Mouse (Mus musculus): ENCODE measurements around the gene Gm11939.
A peak's percentile ranks its signal among the peaks of the same experiment; 100 is the strongest.
"Not testable (repeated sequence)": the region's sequence is repeated elsewhere in the genome, so short reads cannot be mapped to it uniquely, and the experiment has no call there.

Gene Gm11939

GRCm38 (mm10) chr11:99559366-99559765 lies at the start of gene Gm11939:
Gene Gm11939, minus strand, starts transcription at chr11:99559466.
- no peak for DNase-seq (ENCODE audit: low spot score)

- not testable (repeated sequence) for DNase-seq (ENCODE audit: low spot score)
Observed at GRCm38 (mm10) chr11:99603208-99603607, 43.9 kb upstream of the Gm11939 start, which contains the start of gene Gm11938. Gene Gm11938, minus strand, starts transcription at chr11:99603308.

- DNase-seq (ENCODE audit: low spot score) = not testable (repeated sequence)
Observed at GRCm38 (mm10) chr11:99597742-99598141, 38.5 kb upstream of the Gm11939 start, which contains the start of gene Krtap9-3. Gene Krtap9-3, minus strand, starts transcription at chr11:99598105.

GRCm38 (mm10) chr11:99590981-99591380 lies 31.7 kb upstream of the Gm11939 start, which contains the start of gene Krtap1-3:
Gene Krtap1-3, minus strand, starts transcription at chr11:99591339.
- DNase-seq (ENCODE audit: low spot score) = no peak

GRCm38 (mm10) chr11:99585096-99585495 lies 25.8 kb upstream of the Gm11939 start:
- no peak for DNase-seq (ENCODE audit: low spot score)

- DNase-seq (ENCODE audit: low spot score) = no peak
Observed at GRCm38 (mm10) chr11:99583245-99583704, 24.0 kb upstream of the Gm11939 start, which contains the start of gene Krtap1-4. Gene Krtap1-4, minus strand, starts transcription at chr11:99583654.

GRCm38 (mm10) chr11:99581564-99581963 lies 22.3 kb upstream of the Gm11939 start:
- DNase-seq (ENCODE audit: low spot score) = no peak

GRCm38 (mm10) chr11:99581051-99581450 lies 21.8 kb upstream of the Gm11939 start:
- no peak for DNase-seq (ENCODE audit: low spot score)

GRCm38 (mm10) chr11:99580636-99581035 lies 21.4 kb upstream of the Gm11939 start, which contains the start of gene Krtap1-5:
Gene Krtap1-5, minus strand, starts transcription at chr11:99581016.
- no peak for DNase-seq (ENCODE audit: low spot score)

GRCm38 (mm10) chr11:99574106-99574505 lies 14.8 kb upstream of the Gm11939 start:
- DNase-seq (ENCODE audit: low spot score) = peak; percentile 7

GRCm38 (mm10) chr11:99573164-99573563 lies 13.9 kb upstream of the Gm11939 start:
- no peak for DNase-seq (ENCODE audit: low spot score)

- no peak for DNase-seq (ENCODE audit: low spot score)
Observed at GRCm38 (mm10) chr11:99566530-99566929, 7.3 kb upstream of the Gm11939 start, which contains the start of gene Krtap3-1. Gene Krtap3-1, minus strand, starts transcription at chr11:99566630.

GRCm38 (mm10) chr11:99562580-99562979 lies 3.3 kb upstream of the Gm11939 start:
- no peak for DNase-seq (ENCODE audit: low spot score)

- DNase-seq (ENCODE audit: low spot score) = no peak
Observed at GRCm38 (mm10) chr11:99557976-99558745, 1.1 kb downstream of the Gm11939 start.

- DNase-seq (ENCODE audit: low spot score) = no peak
Observed at GRCm38 (mm10) chr11:99556753-99557152, 2.5 kb downstream of the Gm11939 start, which contains the start of gene Krtap3-2. Gene Krtap3-2, minus strand, starts transcription at chr11:99556853.

- DNase-seq (ENCODE audit: low spot score) = no peak
Observed at GRCm38 (mm10) chr11:99556195-99556594, 3.1 kb downstream of the Gm11939 start.

- no peak for DNase-seq (ENCODE audit: low spot score)
Observed at GRCm38 (mm10) chr11:99550765-99551164, 8.5 kb downstream of the Gm11939 start, which contains the start of gene Krtap3-3. Gene Krtap3-3, minus strand, starts transcription at chr11:99550865.

- DNase-seq (ENCODE audit: low spot score) = no peak
Observed at GRCm38 (mm10) chr11:99547892-99548291, 11.4 kb downstream of the Gm11939 start.

- DNase-seq (ENCODE audit: low spot score) = no peak
Observed at GRCm38 (mm10) chr11:99539721-99540120, 19.5 kb downstream of the Gm11939 start.

GRCm38 (mm10) chr11:99521288-99521860 lies 37.9 kb downstream of the Gm11939 start, which contains the start of gene Krt39:
Gene Krt39, minus strand, starts transcription at chr11:99521338.
- no peak for DNase-seq (ENCODE audit: low spot score)

GRCm38 (mm10) chr11:99514098-99514497 lies 45.2 kb downstream of the Gm11939 start:
- no peak for DNase-seq (ENCODE audit: low spot score)

Data from spleen, adult 12 weeks (tissue).